Mouse (Mus musculus): ENCODE measurements around the gene Smchd1. TPM values are rescaled to one million over a fixed set of nuclear protein-coding genes. Genes with fewer than 3 reads are reported as not detected.

The Smchd1 gene
- polyA plus RNA-seq, 1 experiment from 2014 or later, result 72.3 TPM

- no peak for ATAC-seq (ENCODE audit: low FRiP score, low read depth)
- H3K9me3 ChIP-seq, result no peaks in the 10 kb centered on the region
- 84% methylated on average over 4 of the region's 4 CpGs for WGBS
Measured at GRCm38 (mm10) chr17:71306716-71307115, 168.4 kb downstream of the Smchd1 start.

GRCm38 (mm10) chr17:71306091-71306490, 169.1 kb downstream of the Smchd1 start:
- WGBS, result 83% methylated on average over 6 of the region's 6 CpGs
- Histone ChIP-seq H3K36me3 (no peaks in the 10 kb centered on the region), H3K9ac (no peak overlapping the region), H3K27me3 (peaks cover 6% of the 10 kb centered on the region; the same call in 1 of the 2 replicates), H3K4me1 (peaks cover 13% of the 10 kb centered on the region), H3K27ac (no peak overlapping the region), H3K9me3 (no peaks in the 10 kb centered on the region), H3K4me2 (replicated peaks) (no peak overlapping the region), H3K4me3 (no peak overlapping the region)
- no peak for ATAC-seq (ENCODE audit: low FRiP score, low read depth)

More at GRCm38 (mm10) chr17:71306716-71307115, 168.4 kb downstream of the Smchd1 start:
- Histone ChIP-seq H3K36me3 (no peaks in the 10 kb centered on the region), H3K4me1 (peaks cover 19% of the 10 kb centered on the region), H3K27me3 (peaks cover 12% of the 10 kb centered on the region), H3K9ac (no peak overlapping the region), H3K27ac (no peak overlapping the region), H3K4me2 (replicated peaks) (no peak overlapping the region), H3K4me3 (no peak overlapping the region)

GRCm38 (mm10) chr17:71303444-71303843, 171.7 kb downstream of the Smchd1 start:
- H3K4me3 ChIP-seq, result no peak overlapping the region
- H3K27me3 ChIP-seq, result 0 out of 2 replicates have a peak, but pooled peaks cover 2% of the 10 kb centered on the region
- WGBS, result 58% methylated on average over 6 of the region's 6 CpGs
- 0 out of 2 replicates have a peak, but pooled peaks cover 4% of the 10 kb centered on the region for H3K36me3 ChIP-seq
- H3K9ac ChIP-seq, result no peak overlapping the region
- H3K27ac ChIP-seq, result no peak overlapping the region
- no peaks in the 10 kb centered on the region for H3K9me3 ChIP-seq
- H3K4me2 ChIP-seq (replicated peaks), result no peak overlapping the region
- H3K4me1 ChIP-seq, result no peaks in the 10 kb centered on the region; the same call in none of the 2 replicates
- ATAC-seq (ENCODE audit: low FRiP score, low read depth), result peak; percentile 55

- H3K27ac ChIP-seq, result no peak overlapping the region
- H3K27me3 ChIP-seq, result no peaks in the 10 kb centered on the region
- no peak overlapping the region for H3K4me2 ChIP-seq (replicated peaks)
- 56% methylated on average over 5 of the region's 5 CpGs for WGBS
- H3K4me3 ChIP-seq, result no peak overlapping the region
- no peaks in the 10 kb centered on the region; the same call in 1 of the 2 replicates for H3K4me1 ChIP-seq
- peak; percentile 66 for ATAC-seq (ENCODE audit: low FRiP score, low read depth)
- 0 out of 2 replicates have a peak, but pooled peaks cover 4% of the 10 kb centered on the region for H3K36me3 ChIP-seq
- H3K9ac ChIP-seq, result no peak overlapping the region
- H3K9me3 ChIP-seq, result no peaks in the 10 kb centered on the region
Measured at GRCm38 (mm10) chr17:71301413-71301812, 173.7 kb downstream of the Smchd1 start.

GRCm38 (mm10) chr17:71300338-71300737, 174.8 kb downstream of the Smchd1 start:
- Histone ChIP-seq H3K36me3 (0 out of 2 replicates have a peak, but pooled peaks cover 4% of the 10 kb centered on the region), H3K4me3 (no peak overlapping the region), H3K9ac (no peak overlapping the region), H3K27ac (no peak overlapping the region), H3K9me3 (no peaks in the 10 kb centered on the region), H3K4me1 (no peaks in the 10 kb centered on the region; the same call in 1 of the 2 replicates), H3K27me3 (no peaks in the 10 kb centered on the region), H3K4me2 (replicated peaks) (no peak overlapping the region)
- ATAC-seq (ENCODE audit: low FRiP score, low read depth), result no peak
- 92% methylated on average over 2 of the region's 2 CpGs for WGBS

GRCm38 (mm10) chr17:71299879-71300278, 175.3 kb downstream of the Smchd1 start:
- no peak overlapping the region for H3K4me3 ChIP-seq
- no peaks in the 10 kb centered on the region for H3K9me3 ChIP-seq
- 0 out of 2 replicates have a peak, but pooled peaks cover 4% of the 10 kb centered on the region for H3K36me3 ChIP-seq
- 97% methylated on average over 4 of the region's 4 CpGs for WGBS
- H3K4me1 ChIP-seq, result no peaks in the 10 kb centered on the region; the same call in 1 of the 2 replicates
- H3K4me2 ChIP-seq (replicated peaks), result no peak overlapping the region
- ATAC-seq (ENCODE audit: low FRiP score, low read depth), result no peak
- H3K27me3 ChIP-seq, result no peaks in the 10 kb centered on the region
- H3K27ac ChIP-seq, result no peak overlapping the region
- no peak overlapping the region for H3K9ac ChIP-seq

GRCm38 (mm10) chr17:71294570-71294969, 180.6 kb downstream of the Smchd1 start:
- H3K27me3 ChIP-seq, result no peaks in the 10 kb centered on the region
- 87% methylated on average over 3 of the region's 3 CpGs for WGBS
- peaks cover 7% of the 10 kb centered on the region; the same call in 1 of the 2 replicates for H3K4me1 ChIP-seq
- 0 out of 2 replicates have a peak, but pooled peaks cover 4% of the 10 kb centered on the region for H3K36me3 ChIP-seq
- H3K27ac ChIP-seq, result no peak overlapping the region
- H3K4me3 ChIP-seq, result no peak overlapping the region
- no peak overlapping the region for H3K4me2 ChIP-seq (replicated peaks)
- no peak for ATAC-seq (ENCODE audit: low FRiP score, low read depth)
- no peak overlapping the region for H3K9ac ChIP-seq
- no peaks in the 10 kb centered on the region for H3K9me3 ChIP-seq

Other genes starting within 250 kb of the Smchd1 start
- 18.6 and 19.1 TPM in 2 replicates for gene Emilin2, start 163.4 kb downstream of the Smchd1 start, polyA plus RNA-seq (2015; fragmentation: Nextera tagmentation; extraction: Ambion mirVana)
- 5.8 and 7.4 TPM in 2 replicates for gene Gm4707, start 15.4 kb downstream of the Smchd1 start, polyA plus RNA-seq (2015; fragmentation: Nextera tagmentation; extraction: Ambion mirVana)
- gene Ndc80, start 51.5 kb upstream of the Smchd1 start, polyA plus RNA-seq (2015; fragmentation: Nextera tagmentation; extraction: Ambion mirVana), result 45.6 and 46.6 TPM in 2 replicates
- gene Spdya, start 76.7 kb upstream of the Smchd1 start, polyA plus RNA-seq (2015; fragmentation: Nextera tagmentation; extraction: Ambion mirVana), result 1.4 and 1.5 TPM in 2 replicates
- 75.9 and 82.1 TPM in 2 replicates for gene Wdr43, start 140.6 kb upstream of the Smchd1 start, polyA plus RNA-seq (2015; fragmentation: Nextera tagmentation; extraction: Ambion mirVana)
- 0.06 TPM in 1 of 2 replicates, not detected in the other for gene Togaram2, start 197.9 kb upstream of the Smchd1 start, polyA plus RNA-seq (2015; fragmentation: Nextera tagmentation; extraction: Ambion mirVana)

Data from limb, embryonic 13.5 days (tissue).